Mouse (Mus musculus) lung, embryonic 14.5 days (tissue): ENCODE measurements at regions not wholly inside any gene's neighbourhood (a gene's known extent, or its start where the extent isn't known, plus 50 kb on each side); places are given as distances from the start of the nearest gene placed in this dataset.

Experiments
- ATAC-seq: fragments of 200-750 bp; cut with Nextera tagmentation; 2 replicates; pipeline ENCODE4 v1.8.0; 2017; ENCODE audit warnings: mild to moderate bottlenecking, moderate TSS enrichment, moderate library complexity; ENCODE audit not compliant: insufficient read depth
- DNase-seq: peaks from one replicate; pipeline ENCODE4 v3.0.0-alpha.2; 2015
- H3K27ac ChIP-seq: fragments of 300-500 bp; sonication (generic); 2 replicates; pipeline ENCODE4 v1.5.1; 2014; ENCODE audit warnings: low read depth, mild to moderate bottlenecking, moderate library complexity
- H3K27me3 ChIP-seq: fragments of 300-500 bp; sonication (generic); 2 replicates; pipeline ENCODE4 v1.6.1; 2014; ENCODE audit warnings: low read length, control low read depth; ENCODE audit not compliant: insufficient read depth
- H3K36me3 ChIP-seq: fragments of 300-500 bp; sonication (generic); 2 replicates; pipeline ENCODE4 v1.6.1; 2014; ENCODE audit warnings: control low read depth; ENCODE audit not compliant: insufficient read depth
- H3K4me1 ChIP-seq: fragments of 300-500 bp; sonication (generic); 2 replicates; pipeline ENCODE4 v1.6.1; 2014; ENCODE audit warnings: antibody characterized with exemption, control low read depth; ENCODE audit not compliant: insufficient read depth
- H3K4me2 ChIP-seq: fragments of 300-500 bp; sonication (generic); 2 replicates; pipeline ENCODE4 v1.6.1; 2014; ENCODE audit warnings: mild to moderate bottlenecking
- H3K4me3 ChIP-seq: fragments of 300-500 bp; sonication (generic); 2 replicates; pipeline ENCODE4 v1.5.1; 2014; ENCODE audit warnings: low read depth, low read length
- H3K9ac ChIP-seq: fragments of 300-500 bp; sonication (generic); 2 replicates; pipeline ENCODE4 v1.6.1; 2014
- H3K9me3 ChIP-seq: fragments of 300-500 bp; sonication (generic); 2 replicates; pipeline ENCODE4 v1.6.1; 2016; ENCODE audit warnings: low read depth, low read length, control low read depth
- CTCF ChIP-seq: IDR thresholded peaks from 2 replicates; pipeline ENCODE4 v1.5.1; 2016; ENCODE audit warnings: antibody characterized with exemption, low read depth
- WGBS: fragments of 180-500 bp; shearing (Covaris S2); extraction: QIAGEN DNeasy Blood & Tissue Kit; methylation state at CpG from one replicate; pipeline ENCODE4 v1.1.7; 2014; 5-methylcytosine and 5-hydroxymethylcytosine counted together

DNA sequence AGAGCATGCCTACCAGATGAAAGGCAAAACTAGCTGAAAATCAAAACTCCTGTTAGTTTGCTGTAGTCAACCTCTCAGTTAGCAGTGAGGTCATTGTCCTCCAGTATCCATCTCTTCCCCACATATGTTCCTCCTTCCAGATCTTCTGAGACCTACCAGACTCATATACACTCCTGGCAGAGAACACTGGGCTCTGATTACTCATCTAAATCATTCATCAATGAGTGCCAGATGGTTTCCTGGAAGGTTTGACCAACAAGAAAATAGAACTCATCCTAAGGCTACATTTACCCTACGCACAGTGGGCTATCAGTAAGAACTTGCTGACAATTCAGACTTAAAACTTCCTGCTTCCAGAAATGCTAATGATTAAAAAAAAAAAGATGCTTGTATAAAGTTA lies 260.8 kb downstream of the Dkk2 start:
- Histone ChIP-seq H3K9ac (no peak overlapping the region), H3K27me3 (no peaks in the 10 kb centered on the region), H3K4me3 (no peak overlapping the region), H3K4me2 (no peak overlapping the region), H3K27ac (no peak overlapping the region), H3K9me3 (no peaks in the 10 kb centered on the region), H3K4me1 (no peaks in the 10 kb centered on the region), H3K36me3 (no peaks in the 10 kb centered on the region)
- ATAC-seq (no peak), DNase-seq (no peak)
- TF ChIP-seq CTCF = no peak
- 83% methylated on average over 1 of the region's 1 CpGs for WGBS

DNA sequence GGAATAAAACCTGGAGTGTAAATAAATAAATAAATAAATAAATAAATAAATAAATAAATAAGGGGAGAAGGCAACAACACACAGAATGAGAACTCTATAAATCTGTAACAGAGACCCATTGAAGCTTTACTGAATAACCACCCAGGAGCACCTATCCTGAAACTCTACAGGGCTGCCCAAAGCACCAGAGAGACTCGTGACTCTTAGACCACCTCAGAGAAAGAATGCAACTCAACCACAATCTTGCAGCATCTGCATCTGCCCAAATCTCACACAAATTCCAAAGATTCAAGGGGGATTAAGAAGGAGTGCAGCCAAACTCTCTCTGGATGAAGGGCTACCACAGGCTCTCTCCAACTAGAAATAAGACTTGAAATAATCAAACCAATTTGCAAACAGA lies 264.5 kb downstream of the Dkk2 start:
- H3K27ac ChIP-seq = no peak overlapping the region
- WGBS = 61% methylated on average over 1 of the region's 1 CpGs
- H3K36me3 ChIP-seq = no peaks in the 10 kb centered on the region
- H3K4me3 ChIP-seq = no peak overlapping the region
- DNase-seq = no peak
- no peak overlapping the region for H3K9ac ChIP-seq
- no peaks in the 10 kb centered on the region for H3K27me3 ChIP-seq
- no peak for ATAC-seq
- no peak for TF ChIP-seq CTCF
- no peaks in the 10 kb centered on the region for H3K9me3 ChIP-seq
- H3K4me1 ChIP-seq = no peaks in the 10 kb centered on the region
- no peak overlapping the region for H3K4me2 ChIP-seq

DNA sequence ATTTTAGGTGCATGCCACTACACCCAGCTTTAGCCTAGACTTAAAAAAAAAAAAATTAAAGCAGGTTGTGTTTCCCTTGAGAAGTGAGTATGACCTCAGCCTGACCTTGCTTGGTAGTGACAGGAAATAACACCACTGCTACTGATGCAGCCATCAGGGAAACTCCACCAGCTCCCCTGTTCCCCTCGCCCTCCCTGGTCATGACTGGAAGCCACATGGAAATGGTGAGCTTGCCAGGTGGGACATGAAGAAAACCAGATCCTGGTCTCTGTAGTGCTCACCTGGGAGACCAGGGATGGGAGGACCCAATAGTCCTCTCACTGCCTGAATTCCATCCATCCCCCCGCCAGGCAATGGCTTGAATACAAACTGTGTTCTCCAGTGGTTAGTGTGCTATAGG lies 268.1 kb downstream of the Dkk2 start:
- Histone ChIP-seq H3K4me1 (no peaks in the 10 kb centered on the region), H3K36me3 (no peaks in the 10 kb centered on the region), H3K4me3 (no peak overlapping the region), H3K9me3 (no peaks in the 10 kb centered on the region), H3K27ac (no peak overlapping the region), H3K27me3 (no peaks in the 10 kb centered on the region), H3K4me2 (no peak overlapping the region), H3K9ac (no peak overlapping the region)
- TF ChIP-seq CTCF = no peak
- ATAC-seq (no peak), DNase-seq (no peak)
- WGBS = 65% methylated on average over 2 of the region's 2 CpGs

DNA sequence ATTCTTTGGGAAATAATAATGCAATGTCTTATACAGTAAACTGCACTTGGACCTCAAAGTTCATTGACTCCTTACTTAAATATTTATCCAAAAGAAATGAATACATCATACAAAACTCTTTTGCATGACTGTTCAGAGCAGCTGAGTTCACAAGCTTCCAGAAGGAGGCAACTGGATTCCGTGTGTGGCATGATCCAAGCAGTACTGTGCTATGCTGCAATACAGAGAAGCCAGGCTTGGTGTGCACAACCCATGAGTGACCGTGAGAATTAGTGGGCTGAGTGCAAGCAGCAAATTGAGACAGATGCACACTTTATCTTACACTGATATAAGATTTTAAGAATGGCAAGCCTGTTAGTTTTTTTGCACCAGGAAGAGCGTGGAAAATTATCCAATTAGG lies 270.0 kb upstream of the Gimd1 start:
- 54% methylated on average over 3 of the region's 3 CpGs for WGBS
- no peaks in the 10 kb centered on the region for H3K36me3 ChIP-seq
- peak; percentile 26 for DNase-seq
- no peak overlapping the region for H3K27ac ChIP-seq
- no peak for ATAC-seq
- H3K4me2 ChIP-seq = no peak overlapping the region
- no peaks in the 10 kb centered on the region for H3K27me3 ChIP-seq
- TF ChIP-seq CTCF = no peak
- H3K9me3 ChIP-seq = no peaks in the 10 kb centered on the region
- H3K9ac ChIP-seq = no peak overlapping the region
- no peaks in the 10 kb centered on the region for H3K4me1 ChIP-seq
- H3K4me3 ChIP-seq = no peak overlapping the region

DNA sequence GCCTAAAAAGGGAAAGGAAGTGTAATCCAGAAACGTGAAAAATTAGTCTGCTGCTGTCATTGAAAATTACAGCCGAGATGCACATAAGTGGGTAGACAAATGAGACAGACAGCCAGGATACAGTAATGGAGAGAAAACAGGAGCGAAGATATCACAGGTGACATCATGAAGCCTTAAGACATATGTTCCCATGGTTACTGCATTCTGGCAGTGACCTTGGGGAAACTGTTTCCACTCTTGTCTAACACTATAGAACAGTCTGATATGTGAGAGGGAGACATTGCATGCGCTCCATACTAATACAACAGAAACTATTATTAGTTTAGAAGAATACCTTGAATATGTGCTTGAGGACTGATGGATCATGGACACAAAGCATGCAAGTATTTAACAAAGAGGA lies 254.0 kb upstream of the Gimd1 start:
- DNase-seq = no peak

DNA sequence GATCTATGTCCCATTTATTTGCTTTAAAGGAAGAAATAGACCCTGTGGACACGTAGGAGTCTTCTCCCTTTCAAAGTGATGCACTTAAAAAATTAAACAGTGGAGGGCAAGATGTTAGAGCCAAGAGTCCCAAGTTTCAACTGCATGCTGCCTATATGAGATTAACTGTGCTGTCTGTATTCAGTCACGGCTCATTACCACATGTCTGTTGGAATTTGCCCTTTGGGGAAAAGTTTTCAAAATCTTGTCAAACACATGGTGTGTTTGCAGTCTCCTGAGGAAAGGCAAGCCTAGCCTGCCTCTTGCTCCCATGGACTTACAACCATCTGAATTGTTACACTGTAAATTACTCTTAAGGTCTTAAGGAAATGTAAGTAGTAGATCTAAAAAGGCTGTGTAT lies 211.9 kb upstream of the Gimd1 start:
- ATAC-seq = no peak
- no peak for TF ChIP-seq CTCF
- Histone ChIP-seq H3K4me2 (no peak overlapping the region), H3K36me3 (no peaks in the 10 kb centered on the region), H3K9ac (no peak overlapping the region), H3K27me3 (no peaks in the 10 kb centered on the region), H3K27ac (no peak overlapping the region), H3K9me3 (no peaks in the 10 kb centered on the region), H3K4me3 (no peak overlapping the region), H3K4me1 (no peaks in the 10 kb centered on the region)
- 25% methylated on average over 2 of the region's 2 CpGs for WGBS
- DNase-seq = peak; percentile 18

More for the DNA sequence above, 254.0 kb upstream of the Gimd1 start:
- ATAC-seq = no peak
- no peaks in the 10 kb centered on the region for H3K9me3 ChIP-seq
- no peaks in the 10 kb centered on the region for H3K36me3 ChIP-seq
- no peak overlapping the region for H3K9ac ChIP-seq
- TF ChIP-seq CTCF = no peak
- H3K27me3 ChIP-seq = no peaks in the 10 kb centered on the region
- no peaks in the 10 kb centered on the region for H3K4me1 ChIP-seq
- no peak overlapping the region for H3K27ac ChIP-seq
- H3K4me2 ChIP-seq = no peak overlapping the region
- 58% methylated on average over 4 of the region's 4 CpGs for WGBS
- no peak overlapping the region for H3K4me3 ChIP-seq

DNA sequence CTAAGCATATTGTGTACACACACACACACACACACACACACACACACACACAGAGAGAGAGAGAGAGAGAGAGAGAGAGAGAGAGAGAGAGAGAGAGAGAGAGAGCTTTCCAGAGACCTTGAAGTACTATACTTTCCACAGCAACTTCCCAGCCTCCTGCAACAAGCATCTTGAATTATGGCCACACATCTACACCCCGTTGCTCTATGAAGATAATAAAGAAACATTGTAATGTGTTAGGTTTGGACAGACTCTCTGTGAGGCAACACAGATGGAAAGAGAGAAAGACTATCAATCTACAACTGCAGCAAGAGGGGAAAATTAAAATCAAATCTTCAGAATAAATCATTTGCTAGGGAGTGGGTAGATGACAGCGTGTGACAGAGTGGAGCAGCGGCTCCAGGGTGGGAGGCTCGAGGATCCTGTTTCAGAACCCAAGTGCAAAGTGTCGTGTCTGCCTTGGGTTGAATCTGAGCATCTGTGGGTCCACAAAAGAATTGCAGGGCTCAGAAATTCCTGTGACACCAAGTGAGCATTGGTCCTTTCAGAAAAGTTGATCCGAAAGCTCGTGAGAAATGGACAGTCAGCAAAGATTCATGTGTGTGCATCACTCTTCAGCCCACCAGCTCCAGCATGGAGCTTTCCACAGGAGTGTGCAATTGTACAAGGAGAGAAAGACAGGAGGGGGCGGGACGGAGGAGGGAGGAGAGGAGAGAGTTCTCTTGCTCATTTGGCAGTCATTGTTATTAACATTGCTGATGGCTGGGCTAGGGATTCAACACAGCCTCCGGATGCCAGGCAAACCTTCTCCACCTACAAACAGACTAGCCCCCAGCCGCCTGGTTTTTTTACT lies 203.6 kb upstream of the Gimd1 start:
- TF ChIP-seq CTCF = no peak
- Histone ChIP-seq H3K9me3 (no peaks in the 10 kb centered on the region), H3K27ac (no peak overlapping the region), H3K9ac (no peak overlapping the region), H3K4me1 (0 out of 2 replicates have a peak, but pooled peaks cover 3% of the 10 kb centered on the region), H3K36me3 (no peaks in the 10 kb centered on the region), H3K4me2 (no peak overlapping the region), H3K27me3 (no peaks in the 10 kb centered on the region), H3K4me3 (no peak overlapping the region)
- ATAC-seq (peak; percentile 58), DNase-seq (no peak)
- 32% methylated on average over 11 of the region's 11 CpGs for WGBS

DNA sequence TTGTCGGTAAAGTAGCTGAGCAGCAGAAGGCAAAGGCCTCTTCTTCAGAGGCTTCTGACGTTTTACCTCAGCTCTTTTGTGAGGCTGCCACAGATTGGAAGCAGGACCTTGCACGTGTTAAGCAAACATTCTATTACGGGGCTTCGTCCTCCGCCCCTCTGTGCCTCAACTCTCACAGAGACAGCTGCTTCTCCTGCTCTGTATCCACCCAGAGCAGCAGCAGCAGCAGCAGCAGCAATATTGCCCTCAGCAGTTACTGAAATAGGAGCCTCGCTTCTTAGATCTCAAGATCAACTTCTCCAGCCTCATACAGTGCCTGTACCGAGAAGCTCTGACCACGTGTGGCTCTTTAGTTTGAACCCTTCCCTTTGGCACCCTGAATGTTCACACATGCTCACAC lies 202.4 kb upstream of the Gimd1 start:
- ATAC-seq (no peak), DNase-seq (no peak)
- Histone ChIP-seq H3K9ac (no peak overlapping the region), H3K9me3 (no peaks in the 10 kb centered on the region), H3K4me1 (0 out of 2 replicates have a peak, but pooled peaks cover 3% of the 10 kb centered on the region), H3K4me3 (no peak overlapping the region), H3K27ac (no peak overlapping the region; the same call in 1 of the 2 replicates), H3K27me3 (no peaks in the 10 kb centered on the region), H3K36me3 (no peaks in the 10 kb centered on the region), H3K4me2 (no peak overlapping the region)
- no peak for TF ChIP-seq CTCF
- 36% methylated on average over 9 of the region's 9 CpGs for WGBS
